Mouse (Mus musculus) urinary bladder, postnatal 0 days (tissue): Measurements from ENCODE around the gene Col8a2. TPM values are rescaled to one million over a fixed set of nuclear protein-coding genes. Genes with fewer than 3 reads are reported as not detected.

Source experiments
- polyA plus RNA-seq: library from polyadenylated mRNA; unstranded; fragments of >200 nt; fragmentation: Nextera tagmentation; extraction: Ambion mirVana; gene quantifications from 2 replicates; pipeline ENCODE4 v1.2.1, GENCODE M21; 2015

The Col8a2 gene
- polyA plus RNA-seq: 13.7 and 23.0 TPM in 2 replicates

GRCm38 (mm10) chr4:126286492-126286891 lies at the start of gene Col8a2:
TSS of gene Col8a2 (plus strand) at chr4:126286793.

GRCm38 (mm10) chr4:126256131-126256791 lies 30.3 kb upstream of the Col8a2 start, which contains the start of gene Map7d1:
TSS of gene Map7d1 (minus strand) at chr4:126256343.

GRCm38 (mm10) chr4:126262119-126262807 lies 24.3 kb upstream of the Col8a2 start, which contains the start of gene Trappc3:
TSS of gene Trappc3 (plus strand) at chr4:126262325.

GRCm38 (mm10) chr4:126321111-126321853 lies 34.7 kb downstream of the Col8a2 start, which contains the start of gene Adprhl2:
TSS of gene Adprhl2 (minus strand) at chr4:126321703.

DNA sequence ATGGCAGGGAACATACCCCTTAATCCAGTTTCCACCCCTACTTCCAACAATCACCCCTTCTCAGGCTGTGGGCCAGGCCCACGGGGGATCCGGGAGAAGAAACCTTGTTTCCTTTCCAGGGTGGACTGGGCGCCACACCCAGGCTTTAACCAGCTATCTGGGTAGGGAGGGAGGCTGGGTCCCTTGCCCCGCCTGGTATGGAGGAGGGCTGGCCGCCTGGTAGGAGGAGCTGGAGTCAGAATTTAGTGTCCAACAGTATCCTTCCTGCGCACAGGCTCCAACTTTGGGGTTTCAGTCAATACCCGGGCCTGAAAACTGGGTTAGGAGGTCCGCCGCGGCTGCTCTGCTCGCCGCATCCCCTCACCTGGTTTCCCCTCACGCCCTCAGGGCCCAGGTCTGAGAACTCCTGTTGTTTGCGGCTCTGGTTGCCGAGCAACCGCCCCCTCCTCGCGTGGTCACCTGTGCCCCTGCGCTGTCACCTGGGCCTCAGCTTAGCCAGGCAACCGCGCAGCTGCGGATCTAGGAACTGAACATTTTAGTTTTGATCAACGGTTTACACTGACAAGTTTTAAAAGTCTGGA lies 38.8 kb downstream of the Col8a2 start, which contains the start of gene Tekt2:
Gene Tekt2, minus strand, starts transcription at position 408 of the 581 bp plus-strand sequence.

Other genes with a start within 250 kb of the Col8a2 start
- gene Mrps15, start 239.9 kb upstream of the Col8a2 start, polyA plus RNA-seq: 83.3 and 95.8 TPM in 2 replicates
- 5.0 and 6.0 TPM in 2 replicates for gene Oscp1, start 228.2 kb upstream of the Col8a2 start, polyA plus RNA-seq
- 47.5 and 48.7 TPM in 2 replicates for gene Lsm10, start 190.2 kb upstream of the Col8a2 start, polyA plus RNA-seq
- 33.5 and 41.6 TPM in 2 replicates for gene Stk40, start 182.8 kb upstream of the Col8a2 start, polyA plus RNA-seq
- 58.3 and 65.5 TPM in 2 replicates for gene Eva1b, start 139.0 kb upstream of the Col8a2 start, polyA plus RNA-seq
- 8.4 and 12.0 TPM in 2 replicates for gene Sh3d21, start 123.3 kb upstream of the Col8a2 start, polyA plus RNA-seq
- gene Thrap3, start 84.0 kb upstream of the Col8a2 start, polyA plus RNA-seq: 91.8 and 105 TPM in 2 replicates
- 26.5 and 29.6 TPM in 2 replicates for gene Map7d1, start 30.4 kb upstream of the Col8a2 start, polyA plus RNA-seq
- gene Trappc3, start 24.5 kb upstream of the Col8a2 start, polyA plus RNA-seq: 79.0 and 81.2 TPM in 2 replicates
- gene Adprhl2, start 34.9 kb downstream of the Col8a2 start, polyA plus RNA-seq: 40.0 and 41.0 TPM in 2 replicates
- 10.3 and 11.3 TPM in 2 replicates for gene Tekt2, start 38.9 kb downstream of the Col8a2 start, polyA plus RNA-seq
- 10.2 and 12.0 TPM in 2 replicates for gene Ago3, start 142.8 kb downstream of the Col8a2 start, polyA plus RNA-seq
- 1.8 and 2.5 TPM in 2 replicates for gene Ago1, start 181.8 kb downstream of the Col8a2 start, polyA plus RNA-seq
- 1.2 and 1.5 TPM in 2 replicates for gene Ago4, start 246.7 kb downstream of the Col8a2 start, polyA plus RNA-seq